Mouse (Mus musculus): ENCODE results near the gene Gm11027. TPM values are rescaled to one million over a fixed set of nuclear protein-coding genes. Genes with fewer than 3 reads are reported as not detected.

The Gm11027 gene
- polyA plus RNA-seq, 1 experiment from 2014 or later: not detected

- 4% methylated on average over 47 of the region's 47 CpGs for WGBS
- Histone ChIP-seq H3K9ac (peak within 1 kb of the TSS; percentile 73), H3K4me1 (replicated peaks) (peaks cover 16% of the 10 kb centered on the region; the same call in 1 of the 2 replicates), H3K4me2 (peak within 1 kb of the TSS; percentile 63), H3K4me3 (peak within 1 kb of the TSS; percentile 60), H3K36me3 (no peaks in the 10 kb centered on the region), H3K27ac (replicated peaks) (peak within 1 kb of the TSS; percentile 80), H3K9me3 (no peaks in the 10 kb centered on the region), H3K27me3 (no peaks in the 10 kb centered on the region)
- ATAC-seq (ENCODE audit: low read depth): peak; percentile 98
Measured at GRCm38 (mm10) chr12:116262555-116263341, 12.4 kb upstream of the Gm11027 start, which contains the start of gene Wdr60. Gene Wdr60 (minus strand): TSS chr12:116263022.

DNA sequence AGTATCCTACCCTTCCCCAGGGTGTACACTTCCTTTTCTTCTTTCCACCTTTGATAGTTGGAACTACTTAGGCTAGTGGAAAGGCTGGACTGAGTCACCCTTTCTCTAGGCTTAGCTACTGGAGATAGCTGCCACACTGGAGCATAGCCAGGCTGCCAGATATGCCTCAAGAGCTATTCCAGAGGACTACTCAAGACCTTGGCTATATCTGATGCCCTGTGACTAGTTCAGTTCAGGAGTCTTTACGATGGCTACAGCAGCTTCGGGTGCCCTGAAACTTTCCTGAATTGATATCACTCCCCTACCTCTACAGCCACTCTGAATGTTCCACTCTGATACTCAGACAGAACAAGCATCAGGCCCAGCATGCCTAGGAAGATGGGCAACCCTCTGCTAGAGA lies 10.4 kb upstream of the Gm11027 start:
- ATAC-seq (ENCODE audit: low read depth): no peak

DNA sequence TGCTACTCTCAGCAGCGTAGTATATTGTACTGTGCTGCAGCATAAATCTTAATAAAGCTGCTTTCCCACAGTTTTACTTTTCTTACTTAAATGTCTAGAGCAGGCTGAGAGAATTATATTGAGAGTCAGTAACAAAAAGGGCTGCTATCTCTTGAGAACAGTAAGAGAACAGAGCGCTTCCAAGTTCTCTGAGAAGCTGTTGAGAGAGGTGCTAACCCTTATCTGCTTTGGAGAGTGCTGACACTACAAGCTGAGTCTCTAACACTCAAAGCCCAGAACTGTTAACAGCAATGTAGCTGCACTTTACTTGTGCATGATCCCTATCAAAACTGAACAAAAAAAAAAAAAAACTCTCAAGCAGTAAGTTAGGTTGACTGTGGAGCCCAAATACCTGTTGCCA lies 9.9 kb upstream of the Gm11027 start:
- 88% methylated on average over 2 of the region's 2 CpGs for WGBS
- Histone ChIP-seq H3K36me3 (no peaks in the 10 kb centered on the region), H3K4me3 (no peak overlapping the region)

More for the DNA sequence above, 10.4 kb upstream of the Gm11027 start:
- WGBS: 94% methylated on average over 2 of the region's 2 CpGs
- no peaks in the 10 kb centered on the region for H3K9me3 ChIP-seq
- H3K27me3 ChIP-seq: no peaks in the 10 kb centered on the region
- H3K27ac ChIP-seq (replicated peaks): no peak overlapping the region
- no peak overlapping the region for H3K4me2 ChIP-seq
- H3K4me3 ChIP-seq: no peak overlapping the region
- H3K9ac ChIP-seq: no peak overlapping the region
- no peaks in the 10 kb centered on the region for H3K36me3 ChIP-seq
- peaks cover 16% of the 10 kb centered on the region; the same call in 1 of the 2 replicates for H3K4me1 ChIP-seq (replicated peaks)

GRCm38 (mm10) chr12:116269450-116269849 lies 5.7 kb upstream of the Gm11027 start:
- no peak overlapping the region for H3K9ac ChIP-seq
- no peak overlapping the region for H3K27ac ChIP-seq (replicated peaks)
- no peak overlapping the region for H3K4me2 ChIP-seq
- H3K36me3 ChIP-seq: no peaks in the 10 kb centered on the region
- no peaks in the 10 kb centered on the region for H3K4me1 ChIP-seq (replicated peaks)
- H3K27me3 ChIP-seq: no peaks in the 10 kb centered on the region
- no peak for ATAC-seq (ENCODE audit: low read depth)
- 85% methylated on average over 5 of the region's 5 CpGs for WGBS
- H3K9me3 ChIP-seq: no peaks in the 10 kb centered on the region
- H3K4me3 ChIP-seq: no peak overlapping the region

More for the DNA sequence above, 9.9 kb upstream of the Gm11027 start:
- no peak overlapping the region for H3K27ac ChIP-seq (replicated peaks)
- H3K27me3 ChIP-seq: no peaks in the 10 kb centered on the region
- no peak overlapping the region for H3K9ac ChIP-seq
- peaks cover 16% of the 10 kb centered on the region; the same call in 1 of the 2 replicates for H3K4me1 ChIP-seq (replicated peaks)
- no peak for ATAC-seq (ENCODE audit: low read depth)
- no peaks in the 10 kb centered on the region for H3K9me3 ChIP-seq
- no peak overlapping the region for H3K4me2 ChIP-seq

- Histone ChIP-seq H3K4me3 (no peak overlapping the region), H3K36me3 (no peaks in the 10 kb centered on the region), H3K27ac (replicated peaks) (no peak overlapping the region), H3K9ac (no peak overlapping the region), H3K4me1 (replicated peaks) (no peaks in the 10 kb centered on the region), H3K27me3 (no peaks in the 10 kb centered on the region), H3K4me2 (no peak overlapping the region), H3K9me3 (no peaks in the 10 kb centered on the region)
- no peak for ATAC-seq (ENCODE audit: low read depth)
- WGBS: 75% methylated on average over 1 of the region's 1 CpGs
Measured at GRCm38 (mm10) chr12:116270538-116270937, 4.6 kb upstream of the Gm11027 start.

GRCm38 (mm10) chr12:116271071-116271470 lies 4.1 kb upstream of the Gm11027 start:
- whole genome bisulfite sequencing: 88% methylated on average over 2 of the region's 2 CpGs
- no peak overlapping the region for H3K4me2 ChIP-seq
- H3K4me1 ChIP-seq (replicated peaks): no peaks in the 10 kb centered on the region
- no peaks in the 10 kb centered on the region for H3K9me3 ChIP-seq
- H3K4me3 ChIP-seq: no peak overlapping the region
- H3K27me3 ChIP-seq: no peaks in the 10 kb centered on the region
- H3K27ac ChIP-seq (replicated peaks): no peak overlapping the region
- ATAC-seq (ENCODE audit: low read depth): no peak
- H3K36me3 ChIP-seq: no peaks in the 10 kb centered on the region
- no peak overlapping the region for H3K9ac ChIP-seq

DNA sequence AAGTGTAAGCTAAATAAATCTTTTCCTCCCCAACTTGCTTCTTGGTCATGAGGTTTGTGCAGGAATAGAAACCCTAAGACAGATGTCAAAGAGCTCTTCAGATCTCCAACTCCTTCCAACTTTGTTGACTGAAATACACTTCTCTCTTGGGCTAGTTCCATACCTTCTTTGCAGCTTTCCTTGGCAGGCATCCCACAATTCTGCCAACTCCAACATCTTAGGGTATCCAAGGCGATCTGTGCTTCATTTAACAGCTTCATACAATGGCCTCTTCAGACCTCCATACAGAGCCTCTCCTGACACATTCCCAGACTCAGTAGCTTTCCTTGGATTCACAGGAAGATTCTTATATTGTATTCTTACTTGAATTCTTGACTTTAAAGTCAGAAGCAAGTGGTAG lies 1.5 kb upstream of the Gm11027 start:
- H3K27me3 ChIP-seq: no peaks in the 10 kb centered on the region
- ATAC-seq (ENCODE audit: low read depth): no peak

GRCm38 (mm10) chr12:116275631-116276030 lies 445 bp downstream of the Gm11027 start:
- H3K9ac ChIP-seq: no peak overlapping the region
- peaks cover 8% of the 10 kb centered on the region for H3K4me1 ChIP-seq (replicated peaks)
- H3K4me2 ChIP-seq: no peak overlapping the region
- H3K9me3 ChIP-seq: no peaks in the 10 kb centered on the region
- ATAC-seq (ENCODE audit: low read depth): no peak
- H3K36me3 ChIP-seq: no peaks in the 10 kb centered on the region
- no peaks in the 10 kb centered on the region for H3K27me3 ChIP-seq
- H3K27ac ChIP-seq (replicated peaks): no peak overlapping the region
- 88% methylated on average over 4 of the region's 4 CpGs for WGBS
- no peak overlapping the region for H3K4me3 ChIP-seq

More for the DNA sequence above, 1.5 kb upstream of the Gm11027 start:
- no peaks in the 10 kb centered on the region for H3K9me3 ChIP-seq
- no peak overlapping the region for H3K4me3 ChIP-seq
- no peak overlapping the region for H3K9ac ChIP-seq
- no peak overlapping the region for H3K27ac ChIP-seq (replicated peaks)
- no peaks in the 10 kb centered on the region for H3K36me3 ChIP-seq
- whole genome bisulfite sequencing: 77% methylated on average over 1 of the region's 1 CpGs
- H3K4me2 ChIP-seq: no peak overlapping the region
- H3K4me1 ChIP-seq (replicated peaks): no peaks in the 10 kb centered on the region

GRCm38 (mm10) chr12:116276961-116277360 lies 1.8 kb downstream of the Gm11027 start:
- no peak for ATAC-seq (ENCODE audit: low read depth)

DNA sequence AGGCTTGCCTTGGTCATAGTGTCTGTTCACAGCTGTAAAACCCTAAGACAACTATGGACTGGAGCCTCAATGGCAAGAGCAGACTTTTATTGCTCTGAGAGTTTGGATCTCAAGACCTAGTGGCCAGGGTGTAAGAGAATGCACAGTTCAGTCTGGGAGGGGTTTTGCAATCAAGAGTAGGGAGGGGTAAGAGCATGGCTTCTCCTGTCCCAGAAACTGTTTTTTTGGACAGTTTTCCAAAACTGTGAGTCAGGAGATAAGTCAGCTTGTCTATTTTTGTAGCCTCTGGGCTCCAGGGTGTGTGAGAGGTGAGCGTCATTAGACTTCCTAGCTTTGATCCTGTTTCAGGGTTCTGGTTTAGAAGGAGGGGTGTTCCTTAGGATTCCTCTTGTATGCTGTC lies 3.4 kb downstream of the Gm11027 start:
- H3K9ac ChIP-seq: no peak overlapping the region
- no peak overlapping the region for H3K4me3 ChIP-seq
- H3K27ac ChIP-seq (replicated peaks): no peak overlapping the region
- H3K27me3 ChIP-seq: no peaks in the 10 kb centered on the region
- H3K9me3 ChIP-seq: no peaks in the 10 kb centered on the region
- H3K4me1 ChIP-seq (replicated peaks): peaks cover 22% of the 10 kb centered on the region
- no peak for ATAC-seq (ENCODE audit: low read depth)
- no peaks in the 10 kb centered on the region for H3K36me3 ChIP-seq
- no peak overlapping the region for H3K4me2 ChIP-seq
- WGBS: 92% methylated on average over 1 of the region's 1 CpGs

More at GRCm38 (mm10) chr12:116276961-116277360, 1.8 kb downstream of the Gm11027 start:
- Histone ChIP-seq H3K9ac (no peak overlapping the region), H3K4me1 (replicated peaks) (peaks cover 10% of the 10 kb centered on the region), H3K36me3 (no peaks in the 10 kb centered on the region), H3K27ac (replicated peaks) (no peak overlapping the region), H3K4me3 (no peak overlapping the region), H3K9me3 (no peaks in the 10 kb centered on the region), H3K27me3 (no peaks in the 10 kb centered on the region), H3K4me2 (no peak overlapping the region)
- 75% methylated on average over 2 of the region's 2 CpGs for WGBS

GRCm38 (mm10) chr12:116279181-116279580 lies 4.0 kb downstream of the Gm11027 start:
- Histone ChIP-seq H3K27ac (replicated peaks) (no peak overlapping the region), H3K36me3 (no peaks in the 10 kb centered on the region), H3K9ac (no peak overlapping the region), H3K9me3 (no peaks in the 10 kb centered on the region), H3K4me2 (no peak overlapping the region), H3K27me3 (no peaks in the 10 kb centered on the region), H3K4me3 (no peak overlapping the region), H3K4me1 (replicated peaks) (peaks cover 23% of the 10 kb centered on the region)
- no peak for ATAC-seq (ENCODE audit: low read depth)
- WGBS: 85% methylated on average over 2 of the region's 2 CpGs

- H3K4me1 ChIP-seq (replicated peaks): peaks cover 23% of the 10 kb centered on the region
- H3K9ac ChIP-seq: peak overlapping the region; percentile 94
- H3K4me2 ChIP-seq: peak overlapping the region; percentile 67
- ATAC-seq (ENCODE audit: low read depth): no peak
- no peaks in the 10 kb centered on the region for H3K27me3 ChIP-seq
- 2% methylated on average over 7 of the region's 7 CpGs for WGBS
- peak overlapping the region; percentile 97 for H3K27ac ChIP-seq (replicated peaks)
- peak overlapping the region; percentile 97 for H3K4me3 ChIP-seq
- H3K36me3 ChIP-seq: no peaks in the 10 kb centered on the region
- no peaks in the 10 kb centered on the region for H3K9me3 ChIP-seq
Measured at GRCm38 (mm10) chr12:116280149-116280652, 5.0 kb downstream of the Gm11027 start.

Data from neural tube, embryonic 13.5 days (tissue).